Mouse (Mus musculus): ENCODE data around the gene Cacna1a. TPM values are rescaled to one million over a fixed set of nuclear protein-coding genes. Genes with fewer than 3 reads are reported as not detected.

Gene Cacna1a
- polyA plus RNA-seq, 1 experiment from 2014 or later = 1.3 TPM

DNA sequence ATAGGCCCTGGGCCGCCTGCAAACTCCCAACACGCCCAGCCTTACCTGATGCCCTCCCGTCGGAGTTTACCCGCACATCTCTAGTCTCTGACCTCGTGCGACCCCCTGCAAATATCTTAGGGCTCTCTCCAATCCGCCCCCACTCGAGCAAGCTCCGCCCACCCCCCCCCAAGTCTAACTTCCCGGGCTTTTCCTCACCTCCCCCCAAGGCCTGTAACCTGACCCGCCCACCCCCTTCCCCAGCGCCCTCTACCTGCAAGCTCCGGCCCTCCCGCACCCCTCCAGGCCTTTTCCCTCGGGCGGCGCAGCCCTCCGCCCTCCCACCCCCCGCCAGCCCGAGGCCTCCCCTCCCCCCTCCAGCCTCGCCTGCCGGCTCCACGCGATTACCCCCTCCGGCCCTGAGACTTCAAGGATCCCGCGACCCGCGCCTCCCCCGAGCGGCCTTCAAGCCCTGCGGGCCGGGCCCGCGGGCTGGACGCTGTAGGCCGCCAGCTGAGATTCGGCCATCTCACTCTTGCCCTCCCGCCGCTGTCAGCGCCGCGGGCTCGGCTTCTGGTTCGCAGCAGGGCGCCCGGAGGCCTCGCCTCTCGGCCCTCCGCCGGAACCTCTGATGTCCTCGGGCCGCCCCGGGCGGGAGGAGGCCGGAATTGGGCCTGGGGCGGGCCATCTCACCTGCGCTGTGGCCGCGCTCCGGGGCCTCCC, 298.9 kb downstream of the Cacna1a start:
- CTCF ChIA-PET = no interaction called here
- DNase-seq (ENCODE audit: low read depth, low spot score) = no peak

DNA sequence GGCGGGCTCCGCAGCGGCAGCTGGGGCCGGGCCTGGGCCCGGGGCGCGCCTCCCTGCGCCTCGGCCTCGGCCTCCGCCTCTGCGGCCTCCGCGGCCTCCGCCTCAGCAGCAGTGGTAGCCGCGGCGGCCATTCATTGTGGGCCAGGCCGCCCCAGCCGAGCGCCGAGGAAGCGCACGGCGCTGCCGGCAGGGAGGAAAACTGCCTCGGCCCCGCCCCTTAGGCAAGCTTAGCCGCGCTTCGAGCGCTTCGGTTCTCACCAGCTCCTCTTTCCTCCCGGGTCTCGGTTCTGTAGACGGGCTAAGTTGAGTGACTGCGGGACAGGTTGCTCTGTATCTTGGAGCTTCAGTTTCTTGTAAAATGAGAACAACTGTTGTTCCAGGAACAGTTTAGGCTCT, 299.5 kb downstream of the Cacna1a start, which contains the start of gene Nacc1:
Gene Nacc1, minus strand, starts transcription at position 158 of the 396 bp plus-strand sequence.
- ATAC-seq = peak; percentile 58
- H3K27me3 ChIP-seq = no peaks in the 10 kb centered on the region
- POLR2A ChIA-PET = interaction anchor here (0.6 to 1.3 kb wide), 3 partner anchors 19 to 144 kb away, joined by 3 read pairs; partner anchors contain the start of gene Gadd45gip1
- no peak for TF ChIP-seq CTCF (IDR thresholded peaks at IDR 0.05)
- CTCF ChIA-PET = no interaction called here
- DNase-seq (ENCODE audit: low read depth, low spot score) = no peak
- in situ Hi-C loops (cut with MboI; ENCODE audit: low pct_unique_long_range_greater_than_20kb) = no loop called here

More for the DNA sequence above, 298.9 kb downstream of the Cacna1a start:
- POLR2A ChIA-PET = interaction anchor here (0.8 to 1.3 kb wide), 3 partner anchors 19 to 27 kb away, joined by 3 to 5 read pairs (median 3); no protein-coding TSS in a partner anchor
- TF ChIP-seq CTCF (IDR thresholded peaks at IDR 0.05) = no peak
- no peaks in the 10 kb centered on the region for H3K27me3 ChIP-seq
- in situ Hi-C loops (cut with MboI; ENCODE audit: low pct_unique_long_range_greater_than_20kb) = no loop called here
- ATAC-seq = peak; percentile 22

DNA sequence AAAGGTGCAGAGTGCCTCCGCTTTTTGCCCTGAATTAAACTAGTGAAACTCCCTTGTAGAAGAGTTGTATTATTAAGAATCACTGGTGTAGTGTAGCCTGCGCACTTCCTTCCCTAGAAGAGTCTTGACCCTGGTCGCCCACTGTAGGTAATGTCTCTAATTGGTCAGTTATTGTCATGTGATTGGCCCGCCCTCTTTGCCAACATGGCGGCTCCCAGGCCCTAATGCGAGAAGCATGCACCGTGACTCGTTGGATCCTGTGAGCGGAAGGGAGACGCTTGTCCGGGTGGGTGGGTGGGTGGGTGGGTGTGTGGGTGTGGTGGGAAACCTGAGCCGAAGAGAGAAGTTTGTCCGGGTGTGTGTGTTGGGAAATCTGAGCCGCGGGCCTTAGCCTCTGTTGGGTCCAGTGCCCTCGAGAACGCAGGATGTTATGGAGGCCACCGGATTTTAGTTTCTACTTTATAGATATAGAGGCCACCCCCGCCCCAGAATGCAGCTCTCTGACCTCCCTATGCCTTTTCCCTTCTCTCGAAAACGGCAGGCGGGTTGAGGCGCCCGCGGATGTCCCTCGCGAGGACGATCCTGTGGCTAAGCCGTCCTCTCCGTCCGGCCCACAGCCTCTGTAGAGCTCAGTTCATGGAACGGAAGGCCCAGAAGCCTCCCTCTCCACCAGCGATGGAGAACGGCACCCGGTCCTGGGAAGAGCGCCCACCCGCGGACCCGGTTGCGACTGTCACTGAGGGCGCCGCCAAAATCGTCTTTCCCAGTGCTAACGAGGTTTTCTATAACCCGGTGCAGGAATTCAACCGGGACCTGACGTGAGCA, 301.1 kb downstream of the Cacna1a start:
- no peaks in the 10 kb centered on the region for H3K27me3 ChIP-seq
- POLR2A ChIA-PET = interaction anchor here (0.6 to 1.3 kb wide), 4 partner anchors 18 to 348 kb away, joined by 3 read pairs; partner anchors contain the start of gene Tnpo2
- no peak for DNase-seq (ENCODE audit: low read depth, low spot score)
- ATAC-seq = no peak
- CTCF ChIA-PET = interaction anchor here (0.9 to 1.5 kb wide), 2 partner anchors 10 to 19 kb away, joined by 3 to 4 read pairs; no protein-coding TSS in a partner anchor
- TF ChIP-seq CTCF (IDR thresholded peaks at IDR 0.05) = peak; percentile 58
- in situ Hi-C loops (cut with MboI; ENCODE audit: low pct_unique_long_range_greater_than_20kb) = no loop called here

Other genes with a start within 250 kb of the Cacna1a start
- 54.7 TPM for gene Cc2d1a, start 240.5 kb upstream of the Cacna1a start, polyA plus RNA-seq (2021)
- 3.9 TPM for gene 4930432K21Rik, start 240.4 kb upstream of the Cacna1a start, polyA plus RNA-seq (2021)
- gene Nanos3, start 203.2 kb upstream of the Cacna1a start, polyA plus RNA-seq (2021) = 0.81 TPM
- gene Zswim4, start 151.4 kb upstream of the Cacna1a start, polyA plus RNA-seq (2021) = 22.4 TPM
- 227 TPM for gene D8Ertd738e, start 138.7 kb upstream of the Cacna1a start, polyA plus RNA-seq (2021)
- 49.0 TPM for gene Mri1, start 131.1 kb upstream of the Cacna1a start, polyA plus RNA-seq (2021)
- gene Ccdc130, start 118.1 kb upstream of the Cacna1a start, polyA plus RNA-seq (2021) = 21.3 TPM